In genomic region chr11:70254337-70254736, GRCm38 (mm10) we compare ENCODE assay signal across 9 mouse cellular contexts. TPM values are rescaled to one million over a fixed set of nuclear protein-coding genes. Genes with fewer than 3 reads are reported as not detected.
DNase-seq lines count a peak whose midpoint lies in the region; ATAC-seq and TF ChIP-seq lines count a peak whose summit lies in the region.
"Had no signal": no experiment of that assay in that cellular context is flagged by ENCODE, and none has a peak within 500 bp of the region (broad histone marks: within the 10 kb centered on the region; RNA-seq: fewer than 3 reads in every experiment).

No protein-coding gene starts in this region.

- no peak overlapping the region; the same call in 1 of the 2 replicates for H3K27ac ChIP-seq in embryonic facial prominence, embryonic 10.5 days (replicated peaks)
- no peak overlapping the region for H3K27ac ChIP-seq in intestine, embryonic 14.5 days (ENCODE audit: low read depth)
- H3K27ac ChIP-seq in midbrain, postnatal 0 days (ENCODE audit: low read depth, low read length), result no peak overlapping the region

- 0 out of 2 replicates have a peak overlapping the region, but pooled peaks have one; percentile 10 for H3K9ac ChIP-seq in intestine, embryonic 14.5 days (ENCODE audit: low read length)
- H3K9ac ChIP-seq in midbrain, postnatal 0 days (replicated peaks; ENCODE audit: low read length, poor library complexity, severe bottlenecking), result no peak overlapping the region

- 3% methylated on average over 18 of the region's 18 CpGs for whole genome bisulfite sequencing in embryonic facial prominence, embryonic 10.5 days
- 6% methylated on average over 18 of the region's 18 CpGs for WGBS in intestine, embryonic 14.5 days
- 5% methylated on average over 18 of the region's 18 CpGs for WGBS in midbrain, postnatal 0 days

- H3K36me3 ChIP-seq in embryonic facial prominence, embryonic 10.5 days (replicated peaks), result no peaks in the 10 kb centered on the region
- H3K36me3 ChIP-seq in intestine, embryonic 14.5 days (ENCODE audit: control insufficient read depth, insufficient read depth, low read length), result no peaks in the 10 kb centered on the region
- no peaks in the 10 kb centered on the region for H3K36me3 ChIP-seq in midbrain, postnatal 0 days (ENCODE audit: insufficient read depth, low read length)

- peak; percentile 17 for DNase-seq in kidney, adult 18-20 months
- no peak for DNase-seq in kidney, adult 8-10 months
- DNase-seq in embryonic facial prominence, embryonic 10.5 days (ENCODE audit: low spot score), result peak; percentile 23
- peak; percentile 61 for DNase-seq in intestine, embryonic 14.5 days (ENCODE audit: low spot score)
- no peak for DNase-seq in midbrain, postnatal 0 days (ENCODE audit: low spot score)
- no peak for DNase-seq in spleen, postnatal 36 days (ENCODE audit: low spot score in 2 of 2)
- DNase-seq in yolk sac, embryonic 10.5 days (ENCODE audit: low spot score), result no peak

- H3K9me3 ChIP-seq in embryonic facial prominence, embryonic 10.5 days, result no peaks in the 10 kb centered on the region
- H3K9me3 ChIP-seq in intestine, embryonic 14.5 days (ENCODE audit: control insufficient read depth, low read length), result no peaks in the 10 kb centered on the region
- no peaks in the 10 kb centered on the region for H3K9me3 ChIP-seq in midbrain, postnatal 0 days (ENCODE audit: low read length)

- no peak for TF ChIP-seq CTCF in midbrain, postnatal 0 days (IDR thresholded peaks at IDR 0.05)

- peak overlapping the region; percentile 47 for H3K4me2 ChIP-seq in intestine, embryonic 14.5 days (ENCODE audit: low read length)
- peak overlapping the region; percentile 36 for H3K4me2 ChIP-seq in midbrain, postnatal 0 days (ENCODE audit: low read depth, low read length, poor library complexity, severe bottlenecking)

- H3K27me3 ChIP-seq in embryonic facial prominence, embryonic 10.5 days (replicated peaks; ENCODE audit: low read depth, poor library complexity, severe bottlenecking), result peaks cover 61% of the 10 kb centered on the region
- peaks cover 43% of the 10 kb centered on the region for H3K27me3 ChIP-seq in intestine, embryonic 14.5 days (replicated peaks; ENCODE audit: control insufficient read depth, insufficient read depth, low read length)
- H3K27me3 ChIP-seq in midbrain, postnatal 0 days (ENCODE audit: insufficient read depth, low read length), result peaks cover 41% of the 10 kb centered on the region

- H3K4me1 ChIP-seq in embryonic facial prominence, embryonic 10.5 days, result peaks cover 19% of the 10 kb centered on the region
- H3K4me1 ChIP-seq in intestine, embryonic 14.5 days (replicated peaks; ENCODE audit: control insufficient read depth, insufficient read depth, low read length), result peaks cover 8% of the 10 kb centered on the region; the same call in 1 of the 2 replicates
- H3K4me1 ChIP-seq in midbrain, postnatal 0 days (ENCODE audit: insufficient read depth, low read length), result no peaks in the 10 kb centered on the region; the same call in 1 of the 2 replicates

- H3K4me3 ChIP-seq in embryonic facial prominence, embryonic 10.5 days, result peak overlapping the region; percentile 54
- H3K4me3 ChIP-seq in intestine, embryonic 14.5 days (ENCODE audit: low read depth, low read length), result peak overlapping the region; percentile 25
- H3K4me3 ChIP-seq in midbrain, postnatal 0 days (ENCODE audit: low read depth, low read length), result no peak overlapping the region

- no peak for ATAC-seq in intestine, embryonic 14.5 days (replicated peaks; ENCODE audit: low FRiP score, low TSS enrichment, low read depth)
- no peak for ATAC-seq in midbrain, postnatal 0 days (ENCODE audit: low FRiP score)
- ATAC-seq in megakaryocyte-erythroid progenitor cell, adult 5-6 weeks (replicated peaks; ENCODE audit: low FRiP score, low TSS enrichment, poor library complexity, severe bottlenecking), result no peak

RNA-seq across cellular contexts. Expression of gene Alox12, which starts 0.8 kb away (rescaled TPM):
- 2.7 and 3.9 TPM in 2 replicates for polyA plus RNA-seq in embryonic facial prominence, embryonic 10.5 days (2016; fragmentation: Nextera tagmentation; extraction: Ambion mirVana)
- polyA plus RNA-seq in intestine, embryonic 14.5 days (2014; fragmentation: Nextera tagmentation; extraction: Ambion mirVana), result 2.3 and 2.4 TPM in 2 replicates
- 0.16 and 0.57 TPM in 2 replicates for total RNA-seq in midbrain, postnatal 0 days (2014; rRNA removed)
- 0.29 and 0.35 TPM in 2 replicates for polyA plus RNA-seq in midbrain, postnatal 0 days (2015; fragmentation: Nextera tagmentation; extraction: Ambion mirVana)
- 0.48 TPM in 1 of 2 replicates, not detected in the other for total RNA-seq in megakaryocyte-erythroid progenitor cell, adult 5-6 weeks (2014; fragmentation: Nextera tagmentation)
- 0.11 and 0.42 TPM in 2 replicates for total RNA-seq in megakaryocyte-erythroid progenitor cell, adult 5-6 weeks (2017)
- total RNA-seq: MEL had no signal

RNA-seq across cellular contexts. Expression of gene Rnasek, which starts 14.7 kb away (rescaled TPM):
- polyA plus RNA-seq in embryonic facial prominence, embryonic 10.5 days (2016; fragmentation: Nextera tagmentation; extraction: Ambion mirVana), result 96.4 and 106 TPM in 2 replicates
- 153 and 165 TPM in 2 replicates for polyA plus RNA-seq in intestine, embryonic 14.5 days (2014; fragmentation: Nextera tagmentation; extraction: Ambion mirVana)
- total RNA-seq in midbrain, postnatal 0 days (2014; rRNA removed), result 66.1 and 81.2 TPM in 2 replicates
- 588 and 612 TPM in 2 replicates for polyA plus RNA-seq in midbrain, postnatal 0 days (2015; fragmentation: Nextera tagmentation; extraction: Ambion mirVana)
- total RNA-seq in megakaryocyte-erythroid progenitor cell, adult 5-6 weeks (2014; fragmentation: Nextera tagmentation), result 109 and 125 TPM in 2 replicates
- total RNA-seq in megakaryocyte-erythroid progenitor cell, adult 5-6 weeks (2017), result 19.7 and 27.5 TPM in 2 replicates

RNA-seq across cellular contexts. Expression of gene Gm21988, which starts 14.7 kb away (rescaled TPM):
- 7.9 and 10.7 TPM in 2 replicates for polyA plus RNA-seq in embryonic facial prominence, embryonic 10.5 days (2016; fragmentation: Nextera tagmentation; extraction: Ambion mirVana)
- polyA plus RNA-seq in intestine, embryonic 14.5 days (2014; fragmentation: Nextera tagmentation; extraction: Ambion mirVana), result 9.0 and 9.5 TPM in 2 replicates
- total RNA-seq in midbrain, postnatal 0 days (2014; rRNA removed), result 3.4 and 5.5 TPM in 2 replicates
- 18.6 and 20.1 TPM in 2 replicates for polyA plus RNA-seq in midbrain, postnatal 0 days (2015; fragmentation: Nextera tagmentation; extraction: Ambion mirVana)
- total RNA-seq in megakaryocyte-erythroid progenitor cell, adult 5-6 weeks (2014; fragmentation: Nextera tagmentation), result 5.4 and 9.6 TPM in 2 replicates
- 0.33 and 0.91 TPM in 2 replicates for total RNA-seq in megakaryocyte-erythroid progenitor cell, adult 5-6 weeks (2017)

RNA-seq across cellular contexts. Expression of gene 0610010K14Rik, which starts 16.6 kb away (rescaled TPM):
- 210 and 215 TPM in 2 replicates for polyA plus RNA-seq in embryonic facial prominence, embryonic 10.5 days (2016; fragmentation: Nextera tagmentation; extraction: Ambion mirVana)
- polyA plus RNA-seq in intestine, embryonic 14.5 days (2014; fragmentation: Nextera tagmentation; extraction: Ambion mirVana), result 159 and 164 TPM in 2 replicates
- total RNA-seq in midbrain, postnatal 0 days (2014; rRNA removed), result 43.0 and 76.9 TPM in 2 replicates
- 138 and 154 TPM in 2 replicates for polyA plus RNA-seq in midbrain, postnatal 0 days (2015; fragmentation: Nextera tagmentation; extraction: Ambion mirVana)
- total RNA-seq in megakaryocyte-erythroid progenitor cell, adult 5-6 weeks (2014; fragmentation: Nextera tagmentation), result 71.3 and 71.6 TPM in 2 replicates
- total RNA-seq in megakaryocyte-erythroid progenitor cell, adult 5-6 weeks (2017), result 17.9 and 45.7 TPM in 2 replicates

RNA-seq across cellular contexts. Expression of gene Bcl6b, which starts 24.7 kb away (rescaled TPM):
- 5.0 and 7.2 TPM in 2 replicates for polyA plus RNA-seq in embryonic facial prominence, embryonic 10.5 days (2016; fragmentation: Nextera tagmentation; extraction: Ambion mirVana)
- 11.7 and 12.2 TPM in 2 replicates for polyA plus RNA-seq in intestine, embryonic 14.5 days (2014; fragmentation: Nextera tagmentation; extraction: Ambion mirVana)
- total RNA-seq in midbrain, postnatal 0 days (2014; rRNA removed), result 3.8 and 6.8 TPM in 2 replicates
- polyA plus RNA-seq in midbrain, postnatal 0 days (2015; fragmentation: Nextera tagmentation; extraction: Ambion mirVana), result 2.4 and 2.7 TPM in 2 replicates
- 0.28 and 0.62 TPM in 2 replicates for total RNA-seq in megakaryocyte-erythroid progenitor cell, adult 5-6 weeks (2014; fragmentation: Nextera tagmentation)
- not detected in 2 replicates for total RNA-seq in megakaryocyte-erythroid progenitor cell, adult 5-6 weeks (2017)
- total RNA-seq: MEL had no signal

Comparison
In these comparisons a context has a peak if more than half of its experiments do, and no peak if none do; other contexts are left out.
1. DNase-seq: peak in kidney, adult 18-20 months (single experiment), embryonic facial prominence, embryonic 10.5 days (single experiment) and intestine, embryonic 14.5 days (single experiment); none in kidney, adult 8-10 months (0 of 2), midbrain, postnatal 0 days (single experiment), spleen, postnatal 36 days (0 of 2) and yolk sac, embryonic 10.5 days (single experiment).